Mouse (Mus musculus) cerebellum, adult 11 months (tissue): ENCODE measurements around the gene Mkks.
"Not testable (repeated sequence)": the region's sequence is repeated elsewhere in the genome, so short reads cannot be mapped to it uniquely, and the experiment has no call there.

Source experiments
- DNase-seq: peaks from one replicate; pipeline ENCODE4 v3.0.0; 2022

Mkks gene

DNA sequence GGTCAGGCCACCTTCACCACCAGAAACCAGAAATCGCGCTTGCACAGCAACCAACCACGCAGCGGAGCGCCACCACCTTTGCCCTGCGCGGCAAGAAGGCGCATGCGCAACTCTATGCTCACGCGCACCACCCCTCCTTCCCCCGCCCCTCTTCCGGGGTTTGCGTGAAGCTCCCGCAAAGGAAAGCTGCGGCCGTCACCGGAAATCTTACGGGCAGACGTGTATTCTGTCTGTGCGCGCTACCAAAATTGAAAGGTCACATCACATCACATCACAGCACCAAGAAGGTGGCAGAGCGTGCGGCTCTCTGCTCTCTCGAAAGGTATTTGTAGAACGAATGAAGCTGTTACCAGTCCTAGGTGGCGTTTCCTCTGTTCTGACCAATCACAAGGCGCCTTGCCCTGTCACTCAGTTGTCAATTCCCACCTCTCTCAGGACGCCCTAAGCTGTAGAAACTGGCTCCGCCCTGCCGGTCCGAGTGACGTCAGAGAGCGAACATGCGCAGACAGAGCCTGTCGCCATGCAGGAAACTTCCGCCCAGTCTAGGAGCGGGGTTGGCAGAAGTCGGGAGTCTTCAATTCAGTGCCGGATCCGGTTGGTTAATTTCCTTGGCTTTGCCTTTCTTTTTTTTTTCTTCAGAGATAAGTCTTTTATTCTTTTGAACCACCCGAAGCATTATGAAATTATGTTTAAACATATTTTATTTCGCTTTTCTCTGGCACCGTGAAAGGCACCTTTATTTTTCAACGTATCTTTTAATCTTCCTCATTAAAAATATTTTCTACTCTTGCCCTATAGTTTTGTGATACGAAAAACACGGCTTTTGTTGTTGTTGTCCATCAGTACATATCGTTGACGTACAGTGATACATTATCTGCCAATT lies at the start of gene Mkks, which contains the start of the genes Slx4ip and AL731706.1:
Gene Mkks (minus strand): TSS at position 322 of the 883 bp plus-strand sequence.
Gene Slx4ip (plus strand): TSS at position 151 of the 883 bp plus-strand sequence.
Gene AL731706.1 (minus strand): TSS at position 322 of the 883 bp plus-strand sequence.
- peak; percentile 99 for DNase-seq

DNA sequence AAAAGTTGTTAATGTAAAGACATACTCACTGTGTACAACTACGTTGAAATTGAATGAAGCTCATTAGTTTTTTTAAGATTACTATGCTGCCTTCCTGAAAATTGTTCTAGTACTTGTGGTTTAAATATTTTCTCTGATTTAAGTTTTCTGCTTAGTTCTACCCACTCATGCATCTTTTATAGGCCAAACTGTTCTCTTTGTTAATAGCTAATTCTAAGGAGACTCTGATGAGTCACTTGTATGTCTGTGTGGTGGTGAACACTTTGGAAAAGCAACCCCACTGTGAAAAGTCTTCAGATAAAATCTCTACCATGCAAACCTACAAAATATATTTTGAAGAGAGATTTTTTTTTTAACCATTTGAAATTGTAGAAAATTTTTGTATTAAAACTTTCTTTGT lies 47.1 kb upstream of the Mkks start:
- DNase-seq: no peak

DNA sequence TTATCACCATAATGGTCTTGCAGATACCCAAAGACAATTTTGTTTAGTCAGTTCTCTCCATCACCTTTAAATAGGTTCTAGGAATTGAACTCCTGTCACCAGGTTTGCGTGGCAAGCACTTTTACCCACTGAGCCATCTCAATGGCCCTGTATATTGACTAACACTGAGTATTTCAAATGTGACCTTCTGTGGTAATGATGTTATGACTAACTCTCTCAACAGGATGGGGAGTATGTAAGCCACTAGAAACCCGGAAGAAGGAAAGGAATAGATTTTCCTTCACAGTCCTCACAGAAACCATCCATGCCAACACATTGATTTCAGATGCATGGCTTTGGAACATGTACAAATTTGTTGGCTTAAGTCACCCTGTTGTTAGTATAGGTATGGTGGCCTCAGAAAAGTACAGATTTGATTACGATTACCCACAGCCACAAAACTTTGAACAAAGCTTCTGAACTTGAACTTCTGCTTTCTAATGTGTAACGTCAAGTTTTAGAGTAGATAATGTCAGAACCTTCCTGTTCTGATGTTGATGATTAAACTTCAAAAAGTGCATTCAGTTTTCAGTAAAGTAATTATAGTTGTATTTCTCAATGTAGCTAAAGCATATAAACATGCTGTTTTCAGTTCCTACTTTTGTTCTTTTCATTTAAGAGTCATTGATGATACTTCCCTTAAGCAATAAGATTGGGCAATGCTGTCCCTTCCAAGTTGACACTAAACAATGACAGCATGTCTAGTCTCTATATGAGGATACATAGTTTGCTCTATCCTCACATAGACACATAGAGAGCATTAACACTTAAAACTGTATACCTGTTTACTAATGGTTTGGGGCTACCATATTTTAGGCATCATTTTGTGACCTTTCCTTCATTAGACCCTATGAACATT lies 45.5 kb upstream of the Mkks start:
- no peak for DNase-seq

DNA sequence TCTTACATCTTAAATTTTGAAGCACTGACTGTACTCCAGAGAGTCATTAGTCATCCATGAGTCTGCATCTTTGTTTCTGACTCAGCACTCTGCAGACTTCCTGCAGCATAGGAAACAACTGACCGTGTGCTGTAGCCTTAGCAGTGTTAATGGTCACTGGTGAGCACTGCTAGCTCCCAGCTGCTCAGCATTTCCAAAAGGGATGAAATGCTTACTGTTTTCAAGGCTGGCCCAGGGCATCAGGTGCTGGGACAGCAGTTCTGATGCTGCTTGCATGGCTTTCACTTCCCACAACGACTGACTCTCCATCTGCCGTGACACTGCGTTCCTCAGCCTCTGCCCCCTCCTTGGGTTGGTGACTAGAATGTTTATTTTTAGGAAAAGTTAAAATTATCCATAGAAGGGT lies 29.8 kb upstream of the Mkks start:
- no peak for DNase-seq

DNA sequence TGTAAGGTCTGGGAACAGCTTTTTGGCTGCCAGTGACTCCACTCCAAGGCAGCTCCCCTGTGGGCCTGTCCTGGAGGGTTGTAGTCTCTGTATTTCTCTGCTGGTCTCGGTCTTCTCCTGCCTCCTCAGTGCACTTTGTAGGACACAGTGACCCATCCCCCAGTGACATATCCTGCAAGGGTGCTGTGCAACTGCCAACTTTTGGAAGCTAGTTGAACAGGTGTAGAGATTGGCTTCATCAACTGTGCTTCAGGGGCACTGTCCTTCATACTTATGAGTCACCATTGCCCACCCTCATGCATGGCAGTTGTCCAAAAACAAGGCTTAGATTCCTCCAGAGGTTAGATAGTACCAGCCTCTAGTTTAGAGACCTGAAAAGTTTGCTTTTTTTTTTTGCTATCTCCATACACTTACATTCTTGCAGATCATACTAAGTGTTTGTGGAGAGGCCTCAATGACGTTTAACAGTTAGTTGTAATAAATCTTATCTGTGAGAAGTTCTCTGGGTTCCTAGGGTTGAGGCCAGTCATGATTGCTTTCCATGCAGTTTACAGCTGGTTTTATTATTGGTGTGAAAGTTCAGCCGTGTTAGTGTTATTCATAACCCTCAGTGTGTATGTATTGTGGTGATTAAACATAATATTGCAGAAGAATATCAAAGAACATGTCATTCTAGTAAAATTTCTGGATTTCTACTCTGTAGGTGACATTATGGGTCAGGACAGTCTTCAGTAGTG lies 29.2 kb upstream of the Mkks start:
- DNase-seq: no peak

DNA sequence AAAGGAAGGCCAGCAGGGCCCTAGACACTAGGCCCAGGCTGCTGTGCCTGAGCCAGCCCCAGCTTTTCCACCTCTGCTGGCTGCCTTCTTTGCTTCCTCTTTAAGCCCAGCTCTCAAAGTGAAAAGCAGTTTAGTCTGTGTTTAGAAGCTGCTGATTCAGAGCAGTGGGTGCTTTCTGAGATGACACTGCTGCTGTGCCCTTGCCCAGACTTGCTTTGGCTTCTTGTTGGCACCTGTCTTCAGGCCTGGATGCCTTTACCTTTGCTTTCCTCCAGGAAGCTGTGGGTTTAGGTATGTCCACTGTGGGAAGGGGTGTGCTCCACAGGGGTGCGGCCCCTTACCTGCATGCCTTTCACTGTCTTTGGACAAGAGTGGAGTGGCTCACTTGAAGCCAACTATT lies 28.2 kb upstream of the Mkks start:
- no peak for DNase-seq

DNA sequence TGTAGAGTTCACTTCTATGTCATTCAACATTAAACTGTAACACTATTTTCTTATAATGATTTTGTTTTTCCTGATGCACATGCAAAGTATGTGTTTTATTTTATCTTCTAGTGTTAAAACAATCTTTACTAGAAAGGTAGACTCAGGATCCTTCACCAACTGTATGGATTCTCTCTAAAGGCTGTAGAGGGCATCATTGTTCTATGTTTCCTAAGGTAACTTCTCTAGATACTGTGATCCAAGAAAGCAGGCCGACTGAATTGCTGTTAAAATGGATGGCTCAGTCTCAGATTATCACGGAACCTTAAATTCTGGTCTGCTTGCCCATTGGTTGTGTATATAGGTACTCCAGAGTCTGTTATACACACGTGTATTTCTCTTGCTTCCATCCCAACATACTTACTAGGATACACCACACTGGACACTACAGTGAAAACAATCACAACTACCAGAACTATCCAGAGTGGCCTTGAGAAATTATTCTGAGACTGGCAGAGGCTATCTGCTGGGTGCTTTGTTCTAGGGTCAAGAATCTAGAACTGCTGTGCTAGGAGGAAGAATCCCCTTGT lies 23.2 kb upstream of the Mkks start:
- DNase-seq: no peak

DNA sequence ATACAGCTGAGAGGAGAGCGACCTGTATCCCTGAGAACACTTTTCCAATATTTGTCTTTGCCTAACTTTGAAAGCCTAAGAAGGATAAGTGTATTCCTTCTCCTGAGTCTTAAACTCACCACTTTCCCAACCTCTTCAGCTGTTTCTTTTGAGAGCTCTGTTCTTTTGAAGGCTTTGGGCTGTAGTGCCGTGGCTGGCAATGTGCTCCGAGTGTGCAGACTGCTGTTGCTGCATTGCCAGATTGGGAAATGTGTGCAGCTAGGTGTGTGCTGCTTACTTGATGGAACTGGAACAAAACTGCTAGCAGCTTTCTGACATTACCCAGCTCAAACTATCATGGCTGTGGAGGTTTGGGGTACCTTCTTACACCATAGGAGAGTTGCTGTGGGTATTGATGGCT lies 21.8 kb upstream of the Mkks start:
- no peak for DNase-seq

DNA sequence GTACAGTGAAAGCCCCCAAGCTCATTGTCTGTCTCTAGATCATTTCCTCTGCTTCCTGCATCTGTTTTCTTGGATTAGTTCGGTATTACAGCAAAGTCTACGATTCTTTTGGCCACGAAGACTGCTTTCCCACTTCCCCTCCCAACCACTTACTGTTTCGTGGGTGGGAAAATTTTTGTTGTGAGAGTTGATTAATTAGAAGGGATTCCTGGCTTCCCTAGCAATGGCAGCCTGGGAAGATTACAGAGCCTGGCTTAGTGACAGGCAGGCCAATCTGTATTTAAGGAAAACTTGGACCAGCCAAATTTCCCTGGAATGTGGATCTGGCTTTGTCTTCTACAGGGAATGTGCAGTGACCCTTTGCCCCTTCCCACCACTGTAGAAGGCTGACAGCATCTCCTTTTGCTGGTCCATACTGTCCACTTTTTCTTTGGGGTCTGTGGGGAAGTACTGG lies 20.8 kb upstream of the Mkks start:
- no peak for DNase-seq

DNA sequence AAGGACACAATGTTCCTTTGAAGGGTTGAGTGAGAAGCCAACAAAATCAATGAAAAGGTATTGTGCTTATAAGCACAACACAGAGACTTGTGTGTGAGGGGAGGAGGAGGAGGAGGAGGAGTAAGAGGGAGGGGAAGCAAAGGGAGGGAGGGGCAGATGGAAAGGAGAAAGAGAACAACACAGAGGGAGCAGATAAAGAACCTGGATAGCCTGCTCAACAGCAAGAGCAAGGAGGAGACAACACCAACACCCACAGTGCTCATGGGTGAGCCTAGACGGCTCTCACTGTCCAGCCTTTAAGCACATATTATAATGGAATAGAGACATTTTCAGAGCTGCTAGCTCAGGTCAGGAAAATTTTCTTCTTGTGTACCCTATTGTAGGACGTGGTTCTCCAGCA lies 18.1 kb upstream of the Mkks start:
- no peak for DNase-seq

DNA sequence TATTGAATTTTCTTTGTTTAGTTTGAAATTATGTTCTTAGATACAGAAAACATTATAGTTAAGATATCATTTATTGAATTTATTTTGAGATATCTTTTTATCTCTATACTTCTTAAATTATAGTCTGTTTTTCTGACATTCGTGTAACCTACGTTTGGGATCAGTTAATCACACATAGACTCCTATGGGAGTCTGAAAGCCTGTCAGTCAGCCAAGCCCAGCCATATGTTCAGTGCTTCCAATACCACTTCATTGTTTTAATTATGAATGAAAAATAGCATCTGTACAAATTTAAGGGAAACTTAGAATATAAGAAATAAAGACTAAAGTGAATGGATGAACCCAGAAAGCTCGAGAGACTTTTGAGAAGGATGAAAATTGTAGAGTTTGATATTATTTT lies 17.4 kb upstream of the Mkks start:
- no peak for DNase-seq

DNA sequence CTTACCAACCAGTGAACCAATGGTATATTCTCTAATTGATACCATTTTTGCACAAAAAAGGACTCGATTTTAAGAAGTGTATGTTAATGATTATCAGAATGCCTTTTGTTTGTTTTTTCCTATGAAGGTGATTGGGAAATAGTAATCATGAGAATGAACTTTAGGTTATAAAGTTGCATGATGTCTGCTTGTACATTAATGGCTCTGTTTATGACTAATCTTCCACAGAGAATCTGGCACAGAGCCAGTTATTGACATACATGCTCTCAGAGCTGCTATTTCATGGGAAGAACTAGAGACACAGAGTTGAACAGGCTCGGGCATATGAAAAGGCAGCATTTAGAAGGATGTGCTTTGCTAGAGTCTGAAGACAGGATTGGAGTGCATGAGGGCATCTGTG lies 4.9 kb upstream of the Mkks start:
- no peak for DNase-seq

DNA sequence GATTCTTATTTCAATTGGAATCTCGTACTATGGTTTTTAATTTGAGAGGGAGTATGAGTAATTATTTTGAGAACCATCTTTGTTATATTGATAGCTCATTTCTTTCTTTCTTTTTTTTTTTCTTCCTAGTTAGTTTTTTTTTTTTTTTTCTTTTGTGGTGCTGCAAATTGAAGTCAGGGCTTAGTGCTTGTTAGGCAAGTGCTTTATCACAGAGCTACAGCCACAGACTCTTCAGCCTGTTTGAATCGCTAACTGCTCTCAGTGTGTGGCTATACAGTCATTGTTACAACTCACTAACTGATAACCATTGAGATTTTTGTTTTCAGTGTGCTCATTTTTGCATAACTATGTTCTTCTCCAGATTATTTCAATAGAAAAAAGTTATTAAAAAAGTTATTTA lies 3.3 kb upstream of the Mkks start:
- DNase-seq: no peak

DNA sequence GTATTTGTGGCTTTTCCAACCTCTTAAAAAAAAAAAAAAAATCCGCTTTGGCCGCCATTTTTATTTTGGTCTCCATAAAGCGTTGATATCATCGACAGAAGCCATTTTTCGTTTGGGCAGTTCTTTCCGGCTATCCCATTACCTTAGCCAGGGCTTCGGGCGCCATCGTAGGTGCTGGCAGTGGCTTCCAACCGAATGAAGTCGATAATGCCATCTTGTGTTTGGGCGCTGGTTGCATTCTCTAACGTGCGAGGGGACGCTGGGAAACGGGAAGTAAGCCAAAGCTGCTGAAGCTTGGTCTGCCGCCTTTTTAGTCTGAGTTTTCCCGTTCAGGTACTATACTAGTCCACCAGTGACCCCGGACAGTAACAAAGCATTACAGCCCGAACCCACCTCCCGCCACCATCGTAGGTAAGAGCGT lies 772 bp upstream of the Mkks start:
- DNase-seq: peak; percentile 96

DNA sequence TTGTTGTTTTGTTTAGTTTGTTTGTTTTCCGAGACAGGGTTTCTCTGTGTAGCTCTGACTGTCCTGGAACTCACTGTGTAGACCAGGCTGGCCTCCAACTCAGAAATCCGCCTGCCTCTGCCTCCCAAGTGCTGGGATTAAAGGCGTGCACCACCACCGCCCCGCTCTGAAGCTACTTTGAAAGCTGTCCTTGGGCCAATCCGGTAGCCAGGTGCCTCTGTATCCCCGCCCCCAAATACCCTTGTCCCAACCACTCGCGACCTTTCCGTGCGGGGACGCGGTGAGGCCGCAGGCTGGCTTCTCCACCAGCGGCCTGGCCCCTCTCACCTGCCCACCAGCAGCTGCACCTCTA lies 497 bp downstream of the Mkks start:
- not testable (repeated sequence) for DNase-seq

DNA sequence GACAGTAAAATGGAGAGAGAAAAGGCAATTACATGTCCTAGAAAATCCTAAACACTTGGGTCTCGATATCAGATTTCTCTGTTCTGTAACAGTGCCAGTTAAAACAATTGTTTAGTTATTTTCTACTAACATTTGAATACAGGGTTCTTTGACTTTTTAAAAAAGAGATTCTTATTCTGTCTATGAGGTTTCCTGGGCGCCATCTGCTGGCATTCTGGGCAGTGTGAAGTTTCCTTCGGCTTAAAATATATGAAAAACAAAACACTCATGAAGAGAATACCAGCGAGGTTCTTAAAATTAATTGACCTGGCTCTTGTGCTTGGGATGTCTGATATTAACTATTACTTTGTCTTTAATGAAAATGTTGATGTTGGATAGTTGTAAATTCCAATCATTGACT lies 4.3 kb downstream of the Mkks start:
- DNase-seq: no peak

DNA sequence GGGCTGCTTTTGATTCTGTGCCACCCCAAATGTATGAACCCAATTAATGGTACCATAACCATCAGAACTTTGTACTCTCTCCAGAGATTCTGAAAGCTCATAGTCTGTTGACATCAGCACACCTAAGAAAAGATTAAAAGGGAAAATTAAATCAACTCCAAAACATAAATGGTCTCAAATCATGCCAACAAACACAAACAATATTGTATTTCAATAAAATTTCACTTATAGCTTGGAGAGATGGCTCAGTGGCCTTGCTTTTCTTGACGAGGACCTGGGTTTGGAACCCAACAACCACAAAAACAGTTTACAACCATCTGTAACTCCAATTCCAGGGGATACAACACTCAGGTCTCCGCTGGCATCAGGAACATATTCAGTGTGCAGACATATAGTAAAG lies 5.6 kb downstream of the Mkks start, which contains the start of gene AL731706.2:
Gene AL731706.2 (minus strand): TSS at position 101 of the 400 bp plus-strand sequence.
- no peak for DNase-seq

DNA sequence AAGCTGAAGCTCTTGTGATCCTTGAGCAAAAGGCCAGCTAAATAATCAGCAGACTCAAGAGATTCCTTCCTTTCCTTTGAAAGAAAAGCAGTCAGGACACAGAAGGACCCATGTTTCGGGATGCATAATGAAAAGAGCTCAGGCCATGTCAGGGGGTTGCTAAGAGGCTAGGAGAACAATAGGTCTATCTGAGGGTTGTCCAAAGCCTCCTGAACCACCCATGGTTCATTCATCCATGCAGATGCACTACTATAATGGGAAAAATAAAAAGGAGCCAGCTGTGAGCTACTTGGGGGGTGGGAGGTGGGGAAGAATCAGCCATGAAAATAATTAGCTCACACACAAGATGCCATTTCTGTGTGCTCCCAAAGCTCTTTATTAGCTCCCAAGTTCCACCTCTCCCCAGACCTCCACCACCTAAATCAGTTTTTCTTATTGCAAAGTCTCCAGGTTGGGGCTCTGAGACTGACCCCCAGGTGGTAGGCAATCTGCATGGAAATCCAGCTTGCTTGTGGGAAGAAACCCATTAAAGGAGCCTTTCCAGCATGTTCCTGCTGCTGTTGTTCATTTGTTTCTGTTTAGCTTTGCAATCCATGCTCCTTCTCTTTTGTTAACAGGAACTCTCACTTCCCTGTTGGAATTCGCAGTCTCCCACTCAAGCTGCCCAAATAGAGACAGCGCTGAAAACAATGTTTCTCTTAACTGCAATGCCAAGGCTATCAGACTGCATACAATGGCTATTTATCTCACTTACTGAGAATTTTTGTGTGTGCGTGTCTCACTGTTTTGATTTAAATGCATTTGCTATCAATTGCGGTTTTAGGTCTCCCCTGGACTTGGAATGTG lies 36.4 kb downstream of the Mkks start:
- DNase-seq: no peak

DNA sequence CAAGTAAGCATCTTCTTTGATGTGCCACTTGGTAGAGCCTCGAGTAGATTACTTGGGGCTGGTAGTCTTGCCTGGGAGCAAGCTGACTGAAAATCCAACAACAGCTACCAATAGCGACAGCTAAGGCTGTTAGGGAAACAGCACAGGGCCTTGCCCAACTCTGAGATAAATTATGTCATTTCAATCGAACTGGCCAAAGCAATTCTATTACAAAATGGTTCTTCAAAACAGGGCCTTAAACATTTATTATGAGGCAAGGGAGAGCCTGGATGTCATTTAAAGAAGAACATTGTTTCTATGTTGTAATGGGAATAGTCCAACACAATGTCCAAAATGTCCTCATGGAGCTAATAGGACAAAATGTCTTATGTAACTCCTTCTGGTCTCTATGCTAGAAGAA lies 40.8 kb downstream of the Mkks start:
- DNase-seq: no peak

DNA sequence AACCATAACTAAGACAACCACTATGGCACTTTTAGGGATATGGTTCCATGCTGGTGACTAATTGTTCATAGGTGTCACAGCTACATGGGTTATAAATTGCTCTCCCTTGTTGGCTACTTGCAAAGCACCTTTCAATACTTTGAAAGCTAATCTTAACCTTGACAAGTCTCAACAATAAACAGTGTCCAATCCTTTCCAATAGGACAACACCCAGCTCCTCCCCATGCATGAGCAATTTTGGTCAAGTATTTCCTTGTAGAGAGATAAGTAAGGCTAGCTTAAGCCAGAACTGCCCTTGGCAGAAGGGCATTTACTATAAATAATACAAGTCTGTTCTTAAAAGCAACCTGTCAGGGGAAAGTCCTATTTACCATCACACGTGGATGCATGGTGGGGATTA lies 53.2 kb downstream of the Mkks start:
- no peak for DNase-seq

DNA sequence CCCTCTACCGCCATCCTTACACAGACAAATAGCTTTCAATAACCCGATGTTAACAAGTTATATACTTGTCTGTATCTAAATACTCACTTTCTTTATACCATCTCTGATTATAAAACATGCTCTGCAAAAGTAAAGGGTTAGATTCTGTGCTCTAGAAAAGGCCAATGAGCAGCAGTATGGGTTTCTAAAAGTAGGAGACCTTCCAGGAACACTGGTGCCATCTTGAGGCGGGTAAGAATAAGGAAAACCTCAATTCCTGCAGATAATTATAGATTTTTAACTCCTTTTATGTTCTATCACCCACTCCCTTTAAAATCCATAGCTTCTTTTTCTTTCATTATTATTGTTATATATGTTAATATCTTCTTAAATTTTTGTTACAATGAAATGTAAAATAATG lies 55.3 kb downstream of the Mkks start:
- peak; percentile 41 for DNase-seq

DNA sequence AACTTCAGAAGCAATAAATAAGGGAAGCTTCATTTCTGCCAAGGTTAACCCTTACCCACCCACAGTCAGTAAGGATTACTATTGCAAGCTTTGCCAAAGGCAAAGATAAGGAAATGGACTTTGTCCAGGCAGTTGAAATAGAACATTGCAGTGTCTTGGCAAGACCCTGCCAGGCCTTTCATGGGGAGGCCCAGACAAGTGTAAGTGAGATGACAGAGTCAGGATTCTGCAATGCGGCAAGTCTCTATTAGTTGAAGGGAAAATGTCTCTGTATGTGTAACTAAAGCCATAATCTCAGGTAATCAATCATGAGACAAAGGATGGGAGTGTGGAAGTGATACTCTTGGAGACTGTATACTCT lies 56.5 kb downstream of the Mkks start:
- DNase-seq: no peak
